Mouse (Mus musculus) spleen, postnatal 10 days (tissue): Measurements from ENCODE around the gene Gm21976.
A peak's percentile ranks its signal among the peaks of the same experiment; 100 is the strongest.

Source experiments
- DNase-seq, 2 experiments: peaks; one replicate each; pipeline ENCODE4 v3.0.0; 2021 to 2022; ENCODE audit warnings: low spot score in 2 of 2

Gm21976 gene

GRCm38 (mm10) chr13:98354090-98354801, 74.6 kb downstream of the Gm21976 start, which contains the start of gene Foxd1:
Foxd1 (plus strand) TSS chr13:98354242.
- DNase-seq: peak; percentile 15 to 26

DNA sequence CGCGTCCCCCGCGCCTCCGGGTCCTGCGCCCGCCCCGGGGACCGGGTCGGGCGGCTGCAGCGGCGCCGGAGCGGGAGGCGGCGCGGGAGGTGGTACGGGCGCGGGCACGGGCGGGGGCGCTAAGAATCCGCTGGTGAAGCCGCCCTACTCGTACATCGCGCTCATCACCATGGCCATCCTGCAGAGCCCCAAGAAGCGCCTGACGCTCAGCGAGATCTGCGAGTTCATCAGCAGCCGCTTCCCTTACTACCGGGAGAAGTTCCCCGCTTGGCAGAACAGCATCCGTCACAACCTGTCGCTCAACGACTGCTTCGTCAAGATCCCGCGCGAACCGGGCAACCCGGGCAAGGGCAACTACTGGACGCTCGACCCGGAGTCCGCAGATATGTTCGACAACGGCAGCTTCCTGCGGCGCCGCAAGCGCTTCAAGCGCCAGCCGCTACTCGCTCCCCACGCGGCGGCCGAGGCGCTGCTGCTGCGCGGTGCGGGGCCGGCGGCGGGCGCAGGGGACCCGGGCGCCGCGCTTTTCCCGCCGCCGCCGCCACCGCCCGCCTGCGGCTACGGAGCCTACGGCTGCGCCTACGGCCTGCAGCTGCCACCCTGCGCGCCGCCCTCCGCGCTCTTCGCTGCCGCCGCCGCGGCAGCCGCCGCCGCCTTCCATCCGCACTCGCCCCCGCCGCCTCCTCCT, 75.3 kb downstream of the Gm21976 start:
- DNase-seq: peak; percentile 15 to 26

GRCm38 (mm10) chr13:98355559-98356111, 75.9 kb downstream of the Gm21976 start:
- peak in 1 of 2 experiments; percentile 14 for DNase-seq

- DNase-seq: no peak
Observed at GRCm38 (mm10) chr13:98356176-98356972, 76.7 kb downstream of the Gm21976 start.
